Mouse (Mus musculus): Measurements from ENCODE around the gene Nr1d1.
"Not testable (repeated sequence)": the region's sequence is repeated elsewhere in the genome, so short reads cannot be mapped to it uniquely, and the experiment has no call there.

Gene Nr1d1

DNA sequence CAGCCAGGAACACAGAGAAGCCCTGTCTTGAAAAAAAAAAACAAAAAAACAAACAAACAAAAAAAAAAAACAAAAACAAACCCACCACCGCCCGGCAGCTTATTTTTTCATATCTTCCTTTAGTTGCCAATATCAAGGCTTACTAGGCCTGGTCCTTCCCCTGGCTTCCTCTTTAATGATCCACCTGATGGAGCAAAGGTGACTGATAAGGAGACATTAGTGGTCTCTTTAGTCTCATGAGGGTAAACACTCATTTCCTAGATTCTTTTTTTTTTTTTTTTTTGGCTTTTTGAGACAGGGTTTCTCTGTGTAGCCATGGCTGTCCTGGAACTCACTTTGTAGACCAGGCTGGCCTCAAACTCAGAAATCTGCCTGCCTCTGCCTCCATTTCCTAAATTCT is 37.9 kb downstream of the Nr1d1 start:
- DNase-seq (ENCODE audit: low spot score), result not testable (repeated sequence)

DNA sequence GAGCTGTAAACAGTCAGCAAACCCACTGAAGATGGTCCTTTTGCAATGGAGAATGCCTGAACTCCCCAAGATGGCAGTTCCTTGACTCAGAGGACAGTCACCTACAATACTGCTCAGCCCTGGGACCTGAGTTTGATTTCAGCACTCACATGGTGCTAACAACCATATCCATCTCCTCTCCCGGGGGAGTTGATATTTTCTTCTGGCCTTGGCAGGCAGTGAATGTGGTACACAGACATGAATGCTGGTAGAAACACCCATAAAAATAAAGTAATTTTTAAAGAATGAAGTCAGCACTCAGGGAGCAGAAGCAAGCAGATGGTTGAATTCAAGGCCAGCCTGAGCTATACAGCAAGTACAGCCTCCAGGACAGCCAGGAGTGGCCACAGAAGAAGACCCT is 39.0 kb downstream of the Nr1d1 start:
- DNase-seq (ENCODE audit: low spot score), result no peak

DNA sequence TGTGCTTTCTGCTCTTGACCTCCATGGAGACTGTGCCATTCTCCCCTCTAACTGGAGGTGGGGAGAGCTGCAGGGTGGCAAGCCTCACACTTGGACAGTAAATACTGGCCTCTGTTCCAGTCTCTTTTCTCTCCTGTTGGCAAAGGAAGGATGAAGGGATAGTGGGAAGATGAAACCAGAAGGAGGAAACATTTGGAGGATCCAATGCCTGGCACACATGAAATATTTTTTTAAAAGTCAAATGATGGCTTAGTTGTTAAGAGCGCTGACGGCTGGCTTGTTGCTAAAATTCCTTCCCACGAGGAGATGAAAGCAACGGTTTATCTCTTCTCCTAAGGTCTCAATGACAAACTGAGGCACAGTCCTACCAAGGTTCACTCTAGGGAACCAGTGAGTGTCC is 40.0 kb downstream of the Nr1d1 start:
- DNase-seq (ENCODE audit: low spot score), result no peak

DNA sequence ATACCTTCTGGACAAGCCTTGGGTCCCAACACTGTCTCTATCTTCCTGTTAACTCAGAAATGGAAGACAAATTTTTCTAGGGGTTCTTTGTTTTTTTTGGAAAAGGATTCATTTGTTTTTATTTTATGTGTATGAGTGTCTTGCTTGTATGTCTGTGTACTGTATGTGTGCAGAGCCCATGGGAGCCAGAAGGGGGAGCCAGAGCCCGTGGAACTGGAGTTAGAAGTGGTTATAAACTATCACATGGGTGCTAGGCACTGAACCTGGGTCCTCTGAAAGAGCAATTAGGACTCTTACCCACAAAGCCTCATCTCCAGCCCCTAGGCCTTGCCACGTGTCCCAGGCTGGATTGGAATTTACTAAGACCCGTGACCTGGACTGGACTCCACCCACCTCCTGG is 41.1 kb downstream of the Nr1d1 start:
- DNase-seq (ENCODE audit: low spot score), result no peak

DNA sequence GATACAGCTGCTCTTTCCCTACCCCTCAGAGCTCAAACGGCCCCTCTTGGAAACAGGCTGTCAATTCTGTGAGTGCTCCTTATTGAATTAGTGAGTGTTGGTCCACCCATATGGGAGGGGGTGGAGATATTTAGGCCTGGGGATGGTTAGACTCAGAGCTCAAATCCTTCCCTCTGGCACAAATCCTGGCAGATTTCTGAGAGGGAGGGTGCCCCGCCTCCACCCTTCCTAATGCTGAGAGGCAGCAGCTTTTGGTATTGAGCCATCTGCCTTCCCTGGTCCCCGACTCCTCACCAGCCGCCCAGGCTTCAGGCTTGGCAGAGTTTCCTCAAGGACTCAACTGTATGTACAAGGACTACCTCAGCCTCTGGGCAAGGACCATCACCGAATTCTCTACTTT is 44.0 kb downstream of the Nr1d1 start:
- peak; percentile 74 for DNase-seq (ENCODE audit: low spot score)

DNA sequence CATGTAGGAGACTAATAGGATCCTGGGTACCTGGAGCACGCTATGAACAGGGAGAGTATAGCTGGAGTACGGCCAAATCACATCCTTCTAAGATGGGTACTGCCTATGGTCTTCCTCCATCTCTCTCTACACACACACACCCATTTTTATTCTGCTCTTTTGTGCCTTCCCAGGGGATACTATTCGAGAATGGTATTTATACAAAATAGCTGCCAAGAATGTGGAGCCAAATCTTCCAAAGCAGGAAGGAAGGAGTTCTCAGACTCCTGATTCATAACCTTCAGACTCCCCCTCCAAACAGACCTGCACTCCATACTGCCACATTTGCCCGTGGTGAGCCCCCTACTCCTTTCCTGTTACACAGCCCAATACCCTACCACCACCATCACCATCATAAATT is 44.4 kb downstream of the Nr1d1 start:
- peak; percentile 36 for DNase-seq (ENCODE audit: low spot score)

DNA sequence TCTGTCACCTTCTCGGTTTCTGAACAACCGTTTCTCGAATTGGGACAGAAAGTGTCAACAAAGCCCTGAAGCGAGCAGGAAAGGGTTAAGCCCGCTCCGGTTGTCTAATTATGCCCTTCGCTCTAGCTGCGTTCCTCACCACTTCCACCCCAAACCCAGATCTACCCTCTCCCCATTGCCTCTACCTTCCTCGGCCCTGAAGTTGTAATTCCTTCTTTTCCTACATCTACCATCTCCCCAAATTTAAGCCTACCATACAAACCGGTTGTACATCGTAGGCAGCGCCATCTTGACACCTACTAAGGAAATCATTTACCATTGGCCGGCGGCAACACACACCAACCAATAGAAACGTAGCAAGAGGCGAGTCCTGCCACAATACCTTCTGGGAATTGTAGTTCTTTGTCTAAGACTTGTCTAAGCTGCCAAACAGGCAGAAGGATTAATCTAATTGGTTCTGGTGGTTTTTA is 46.0 kb downstream of the Nr1d1 start, which contains the start of gene Med24:
TSS of gene Med24 (minus strand) at position 317 of the 470 bp plus-strand sequence.
- DNase-seq (ENCODE audit: low spot score), result peak; percentile 94

DNA sequence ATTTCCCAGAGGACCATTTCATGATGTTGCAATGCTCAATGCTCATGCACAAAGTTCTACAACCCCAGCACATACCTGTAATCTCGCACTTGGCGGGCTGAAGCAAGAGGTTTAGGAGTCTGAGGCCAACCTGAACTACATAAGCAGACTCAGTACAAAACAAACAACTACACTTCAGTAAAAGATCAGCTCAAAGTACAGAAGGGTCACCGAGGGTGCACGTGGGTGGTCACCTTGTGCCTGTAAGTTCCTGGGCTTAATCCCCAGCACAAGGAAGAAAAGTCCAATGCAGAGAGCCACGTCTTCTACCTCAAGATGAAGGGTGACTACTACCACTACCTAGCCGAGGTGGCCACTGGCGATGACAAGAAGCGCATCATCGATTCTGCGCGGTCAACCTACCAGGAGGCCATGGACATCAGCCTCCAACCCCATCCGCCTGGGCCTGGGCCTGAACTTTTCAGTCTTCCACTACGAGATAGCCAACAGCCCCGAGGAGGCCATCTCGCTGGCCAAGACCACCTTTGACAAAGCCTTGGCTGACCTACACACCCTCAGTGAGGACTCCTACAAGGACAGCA is 49.1 kb downstream of the Nr1d1 start:
- DNase-seq (ENCODE audit: low spot score), result no peak

DNA sequence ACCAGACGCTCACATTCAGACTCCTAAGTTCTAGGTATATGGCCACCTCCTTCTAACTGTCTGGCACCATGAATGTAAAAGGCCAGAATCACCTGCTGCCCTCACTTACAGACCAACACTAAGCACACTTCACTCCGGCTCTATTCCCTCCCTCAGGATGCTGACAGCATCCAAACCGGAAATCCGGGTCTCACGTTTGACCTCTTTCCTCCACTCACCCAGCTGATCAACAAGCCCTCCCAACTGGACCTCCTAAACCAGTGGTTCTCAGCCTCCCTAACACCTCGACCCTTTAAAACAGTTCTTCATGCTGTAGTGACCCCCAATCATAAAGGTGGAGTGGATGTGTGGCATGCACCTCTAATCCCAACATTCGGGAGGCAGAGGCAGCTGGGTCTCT is 52.0 kb downstream of the Nr1d1 start:
- DNase-seq (ENCODE audit: low spot score), result no peak

DNA sequence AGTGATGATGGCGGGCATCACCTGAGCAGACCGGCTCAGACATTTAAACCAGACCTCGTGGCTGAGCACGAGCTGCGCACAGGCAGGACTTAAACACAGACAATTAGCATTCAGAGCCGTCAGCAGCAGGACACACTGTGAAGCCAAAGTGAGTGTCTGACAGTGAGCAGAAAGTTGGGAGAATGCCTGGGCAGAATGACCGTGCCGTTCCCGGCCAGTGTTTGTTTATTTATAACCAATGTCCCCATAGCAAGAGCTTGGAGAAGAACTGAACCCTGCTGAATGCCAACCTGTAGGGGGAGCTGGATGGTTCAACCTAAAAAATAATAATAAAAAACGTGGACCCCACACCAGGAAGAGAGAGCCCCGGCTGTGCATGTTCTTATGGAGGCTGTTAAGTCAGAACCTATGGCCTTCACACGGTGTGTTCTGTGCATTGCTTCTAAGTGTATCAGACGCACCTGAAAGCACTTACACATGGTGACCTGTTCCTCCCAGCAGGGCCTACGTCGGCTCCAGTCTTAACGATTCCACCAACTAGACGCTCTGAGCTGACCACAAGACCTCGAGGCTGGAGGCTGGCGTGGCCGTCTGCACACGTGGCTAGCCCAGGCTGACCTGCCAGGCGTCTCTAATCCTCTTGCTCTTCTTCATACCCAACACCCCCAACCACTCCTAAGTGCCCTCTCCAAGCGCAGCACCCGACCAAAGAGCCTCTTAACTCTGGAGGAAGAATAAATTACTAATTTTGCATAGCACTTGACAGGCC is 53.5 kb downstream of the Nr1d1 start:
- peak; percentile 42 for DNase-seq (ENCODE audit: low spot score)

DNA sequence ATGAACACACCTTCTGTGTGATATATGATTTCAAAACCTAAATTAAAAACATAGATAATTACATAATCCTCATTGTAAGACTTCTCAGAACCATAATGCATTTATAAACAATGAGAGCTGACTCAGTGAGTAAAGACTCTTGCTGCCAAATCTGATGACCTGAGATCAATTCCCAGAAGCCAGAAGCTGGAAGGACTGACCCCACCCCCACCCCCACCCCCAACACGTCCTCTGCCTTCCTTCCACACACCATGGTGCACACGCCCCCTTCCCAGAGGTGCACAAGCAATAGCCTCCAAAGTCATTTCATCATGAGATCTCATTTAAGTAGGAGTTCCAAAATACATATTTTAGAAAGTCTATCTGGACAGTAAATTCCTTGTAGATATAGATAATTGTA is 54.4 kb downstream of the Nr1d1 start:
- no peak for DNase-seq (ENCODE audit: low spot score)
